9 mouse cellular contexts compared by ENCODE assay signal in genomic region chr9:34752801-34753170, GRCm38 (mm10).
DNase-seq lines count a peak whose midpoint lies in the region; ATAC-seq and TF ChIP-seq lines count a peak whose summit lies in the region.
"Had no signal": no experiment of that assay in that cellular context is flagged by ENCODE, and none has a peak within 500 bp of the region (broad histone marks: within the 10 kb centered on the region; RNA-seq: fewer than 3 reads in every experiment).

No protein-coding gene starts in this region.

- no peak overlapping the region for H3K4me3 ChIP-seq in forebrain, embryonic 11.5 days (ENCODE audit: low read depth, low read length)
- H3K4me3 ChIP-seq in forebrain, embryonic 16.5 days (replicated peaks; ENCODE audit: low read length) = no peak overlapping the region
- H3K4me3 ChIP-seq in C2C12 (ENCODE audit: insufficient read depth, poor library complexity, severe bottlenecking) = no peak overlapping the region
- H3K4me3 ChIP-seq: liver, embryonic 15.5 days had no signal

- no peaks in the 10 kb centered on the region for H3K36me3 ChIP-seq in forebrain, embryonic 11.5 days (ENCODE audit: control insufficient read depth, insufficient read depth, low read length)
- no peaks in the 10 kb centered on the region for H3K36me3 ChIP-seq in forebrain, embryonic 16.5 days (ENCODE audit: control insufficient read depth, insufficient read depth)
- H3K36me3 ChIP-seq in C2C12 (ENCODE audit: control insufficient read depth, insufficient read depth) = no peaks in the 10 kb centered on the region
- H3K36me3 ChIP-seq: liver, embryonic 15.5 days had no signal

- no peaks in the 10 kb centered on the region for H3K79me3 ChIP-seq in C2C12 (ENCODE audit: low read depth)

- no peaks in the 10 kb centered on the region for H3K9me3 ChIP-seq in forebrain, embryonic 11.5 days (ENCODE audit: control insufficient read depth, low read length)
- H3K9me3 ChIP-seq in forebrain, embryonic 16.5 days (ENCODE audit: control insufficient read depth, low read length) = no peaks in the 10 kb centered on the region
- H3K9me3 ChIP-seq: liver, embryonic 15.5 days had no signal

- no peak for ATAC-seq in forebrain, embryonic 11.5 days (replicated peaks; ENCODE audit: low FRiP score)
- no peak for ATAC-seq in forebrain, embryonic 16.5 days

- no peak overlapping the region for H3ac ChIP-seq in C2C12 (ENCODE audit: control insufficient read depth, insufficient read length, low read depth)

- no peak overlapping the region for H3K4me2 ChIP-seq in forebrain, embryonic 11.5 days (ENCODE audit: low read depth, low read length, severe bottlenecking)
- H3K4me2 ChIP-seq in forebrain, embryonic 16.5 days (ENCODE audit: low read length) = no peak overlapping the region
- H3K4me2 ChIP-seq: liver, embryonic 15.5 days had no signal

- peak; percentile 86 for DNase-seq in forebrain, embryonic 11.5 days (ENCODE audit: low spot score)
- DNase-seq in c-Kit-positive CD71-negative TER-119-negative erythroid progenitor cells, embryonic 14.5 days (ENCODE audit: low read depth) = peak; percentile 6
- DNase-seq in frontal cortex, postnatal 14 days (ENCODE audit: low spot score in 2 of 2) = peak; percentile 39 to 70
- DNase-seq in layer of hippocampus, postnatal 10 days (ENCODE audit: low spot score in 2 of 2) = peak; percentile 77 to 82
- DNase-seq in lung, postnatal 36 days = peak; percentile 85
- DNase-seq in thymus, postnatal 0 days (ENCODE audit: low spot score) = peak; percentile 23

- WGBS in forebrain, embryonic 11.5 days = 41% methylated on average over 4 of the region's 4 CpGs
- 34% methylated on average over 4 of the region's 4 CpGs for WGBS in forebrain, embryonic 16.5 days

- H3K9ac ChIP-seq in forebrain, embryonic 11.5 days (ENCODE audit: low read length) = no peak overlapping the region
- no peak overlapping the region for H3K9ac ChIP-seq in forebrain, embryonic 16.5 days (replicated peaks; ENCODE audit: low read depth, low read length)
- H3K9ac ChIP-seq: liver, embryonic 15.5 days had no signal

- peak; percentile 41 for TF ChIP-seq CTCF in C2C12 (IDR thresholded peaks at IDR 0.05; ENCODE audit: control insufficient read depth, insufficient read depth, insufficient read length)

- H3K27ac ChIP-seq in forebrain, embryonic 11.5 days (ENCODE audit: low read depth, low read length) = no peak overlapping the region
- no peak overlapping the region for H3K27ac ChIP-seq in forebrain, embryonic 16.5 days (ENCODE audit: low read length)
- H3K27ac ChIP-seq: liver, embryonic 15.5 days had no signal

- no peaks in the 10 kb centered on the region for H3K27me3 ChIP-seq in forebrain, embryonic 11.5 days (ENCODE audit: control insufficient read depth, insufficient read depth, low read length)
- H3K27me3 ChIP-seq in forebrain, embryonic 16.5 days (replicated peaks; ENCODE audit: control insufficient read depth, insufficient read depth, low read length) = no peaks in the 10 kb centered on the region
- H3K27me3 ChIP-seq in C2C12 (ENCODE audit: control insufficient read depth, insufficient read depth, insufficient read length) = no peaks in the 10 kb centered on the region
- H3K27me3 ChIP-seq: liver, embryonic 15.5 days had no signal

- no peaks in the 10 kb centered on the region for H3K79me2 ChIP-seq in C2C12 (ENCODE audit: control insufficient read depth, insufficient read depth)

- H3K4me1 ChIP-seq in forebrain, embryonic 11.5 days (replicated peaks; ENCODE audit: control insufficient read depth, insufficient read depth, low read length) = 0 out of 2 replicates have a peak, but pooled peaks cover 2% of the 10 kb centered on the region
- H3K4me1 ChIP-seq in forebrain, embryonic 16.5 days (replicated peaks; ENCODE audit: control insufficient read depth, insufficient read depth, low read length) = peaks cover 33% of the 10 kb centered on the region
- H3K4me1 ChIP-seq: liver, embryonic 15.5 days had no signal

TF ChIP-seq in C2C12, 6 proteins besides CTCF, POLR2A, EP300 and RAD21:
- TF ChIP-seq MYOG (IDR thresholded peaks at IDR 0.05; ENCODE audit: control insufficient read depth, extremely low read depth, insufficient read length) (no peak), FOSL1 (IDR thresholded peaks at IDR 0.05; ENCODE audit: insufficient read depth, low read length, poor library complexity, severe bottlenecking) (no peak), MAX (IDR thresholded peaks at IDR 0.05) (no peak)

Comparison
In these comparisons a context has a peak if more than half of its experiments do, and no peak if none do; other contexts are left out.
1. DNase-seq: peak in every context shown above with its lines; median percentile 86 in forebrain, embryonic 11.5 days; 85 in lung, postnatal 36 days; 80 in layer of hippocampus, postnatal 10 days; 54 in frontal cortex, postnatal 14 days; 23 in thymus, postnatal 0 days; 6 in c-Kit-positive CD71-negative TER-119-negative erythroid progenitor cells, embryonic 14.5 days.